In the genomic region with DNA sequence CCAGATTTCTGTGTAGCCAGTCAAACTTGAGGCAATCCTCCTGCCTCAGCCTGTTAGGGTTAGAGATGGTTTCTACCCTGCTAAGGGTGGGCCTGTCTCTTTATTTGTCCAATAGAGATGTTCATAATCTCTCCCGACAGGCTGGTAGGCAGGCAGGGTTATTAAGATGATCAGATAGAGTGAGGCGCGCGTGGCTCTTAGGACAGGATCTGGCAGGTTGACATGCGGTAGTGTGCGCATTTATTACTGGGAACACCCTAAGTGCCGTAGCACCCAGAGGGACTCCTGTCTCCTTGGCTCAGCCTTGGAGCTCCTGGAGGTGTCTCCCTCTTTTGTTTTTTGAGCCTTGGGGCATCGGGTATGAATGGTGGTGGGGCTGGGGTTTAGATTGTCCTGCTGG, we compare ENCODE assay signal across 10 mouse cellular contexts.
"Had no signal": no experiment of that assay in that cellular context is flagged by ENCODE, and none has a peak within 500 bp of the region (broad histone marks: within the 10 kb centered on the region; RNA-seq: fewer than 3 reads in every experiment).

No protein-coding gene starts in this region.

- DNase-seq: lung, adult 2 months; right cerebral cortex, adult 18-20 months; right cerebral cortex, postnatal 25 days; thymus, postnatal 4 days had no signal

- H3K27me3 ChIP-seq: intestine, embryonic 15.5 days; midbrain, embryonic 12.5 days; neural tube, embryonic 15.5 days had no signal

- H3K4me2 ChIP-seq: intestine, embryonic 15.5 days; midbrain, embryonic 12.5 days; neural tube, embryonic 15.5 days had no signal

- H3K4me1 ChIP-seq: limb, embryonic 10.5 days had no signal

- H3K9ac ChIP-seq: intestine, embryonic 15.5 days; midbrain, embryonic 12.5 days; neural tube, embryonic 15.5 days had no signal

- H3K9me3 ChIP-seq: intestine, embryonic 15.5 days; limb, embryonic 10.5 days; midbrain, embryonic 12.5 days; neural tube, embryonic 15.5 days had no signal

- H3K4me3 ChIP-seq: intestine, embryonic 15.5 days; layer of hippocampus, adult 2 months; left cerebral cortex, adult 2 months; limb, embryonic 10.5 days; midbrain, embryonic 12.5 days; neural tube, embryonic 15.5 days had no signal

- ATAC-seq: intestine, embryonic 15.5 days had no signal

- H3K27ac ChIP-seq: intestine, embryonic 15.5 days; layer of hippocampus, adult 2 months; left cerebral cortex, adult 2 months; limb, embryonic 10.5 days; midbrain, embryonic 12.5 days; neural tube, embryonic 15.5 days had no signal
